Mouse (Mus musculus) embryo, embryonic 11 days (tissue): ENCODE data around the gene Cdc42bpg.

Source experiments
- DNase-seq: peaks from one replicate; pipeline ENCODE4 v3.0.0-alpha.2; 2015

The Cdc42bpg gene

DNA sequence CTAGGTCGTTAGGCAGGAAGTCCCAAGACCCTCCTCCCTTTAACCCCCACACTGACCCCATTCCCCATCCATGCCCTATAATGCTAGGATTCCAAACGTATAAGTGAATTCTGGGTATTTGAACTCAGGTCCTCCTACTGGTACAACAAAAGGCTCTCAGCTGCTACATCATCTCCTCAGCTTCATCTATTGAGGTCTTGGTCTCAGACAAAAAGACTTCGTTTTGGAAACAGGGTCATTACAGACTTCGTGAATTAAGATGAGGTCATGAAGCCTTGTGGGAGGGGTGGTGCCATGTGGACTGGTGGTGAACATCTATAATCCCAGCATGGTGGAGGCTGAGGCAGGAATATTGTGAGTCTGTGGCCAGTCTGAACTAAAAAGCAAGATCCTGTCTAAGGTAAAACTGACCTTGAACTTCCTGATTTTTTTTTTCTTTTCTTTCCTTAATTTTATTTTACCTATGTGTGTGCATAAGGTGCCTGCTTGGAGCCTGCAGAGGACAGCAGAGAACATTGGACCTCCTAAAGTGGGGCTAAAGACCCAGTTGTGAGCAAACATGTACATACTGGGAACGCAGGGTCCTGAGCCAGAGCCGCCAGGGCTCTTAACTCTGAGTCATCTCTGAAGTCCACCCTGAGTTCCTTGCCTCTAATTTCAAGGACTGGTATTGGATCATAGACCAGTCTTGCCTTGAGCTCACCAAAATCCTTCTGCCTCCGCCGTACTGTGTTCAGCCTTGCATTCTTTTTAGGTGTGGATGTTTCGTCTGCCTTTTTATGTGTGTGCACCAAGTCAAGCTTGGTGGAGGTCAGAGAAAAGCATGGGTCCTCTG, 27.7 kb downstream of the Cdc42bpg start:
- peak; percentile 22 for DNase-seq

DNA sequence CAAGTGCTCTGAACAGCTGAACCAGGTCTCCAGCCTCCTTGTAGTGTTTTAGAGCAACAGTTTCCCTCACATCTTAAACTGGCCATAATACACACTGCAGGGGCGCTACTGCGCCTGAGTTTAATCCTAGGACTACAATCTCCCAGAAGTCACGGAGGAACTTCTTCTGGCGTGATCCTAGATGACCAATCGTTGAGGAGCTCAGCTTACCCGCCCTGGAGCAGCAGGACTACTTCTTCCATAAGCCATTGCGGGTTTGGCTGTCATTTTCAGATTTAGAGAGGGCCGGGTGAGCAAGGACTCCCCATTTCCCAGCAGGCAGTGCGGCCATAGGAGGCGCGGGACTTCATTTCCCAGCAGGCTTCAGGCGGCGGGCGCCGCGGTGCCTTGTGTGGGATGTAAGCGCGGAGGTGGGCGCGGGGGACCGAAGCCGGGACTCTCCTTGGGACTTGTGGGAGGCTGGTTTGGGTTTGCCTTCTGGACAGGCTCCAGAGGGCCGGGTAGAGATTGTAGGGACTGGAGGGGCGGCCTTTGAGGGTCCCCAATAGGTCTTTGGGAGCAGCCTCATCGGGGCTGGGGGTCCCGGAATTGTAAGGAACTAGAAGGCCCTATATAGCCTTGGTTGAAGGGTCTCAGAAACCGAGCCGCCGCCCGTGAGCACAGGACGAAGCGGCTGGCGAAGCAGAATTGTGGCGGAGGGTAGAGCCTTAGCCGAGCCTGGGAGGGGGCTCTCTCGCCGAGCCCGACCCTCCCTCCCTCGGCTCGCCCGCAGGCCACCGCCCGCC, 28.6 kb downstream of the Cdc42bpg start, which contains the start of gene Men1:
TSS of gene Men1 (plus strand) at position 307 of the 785 bp plus-strand sequence.
- DNase-seq: peak; percentile 99

DNA sequence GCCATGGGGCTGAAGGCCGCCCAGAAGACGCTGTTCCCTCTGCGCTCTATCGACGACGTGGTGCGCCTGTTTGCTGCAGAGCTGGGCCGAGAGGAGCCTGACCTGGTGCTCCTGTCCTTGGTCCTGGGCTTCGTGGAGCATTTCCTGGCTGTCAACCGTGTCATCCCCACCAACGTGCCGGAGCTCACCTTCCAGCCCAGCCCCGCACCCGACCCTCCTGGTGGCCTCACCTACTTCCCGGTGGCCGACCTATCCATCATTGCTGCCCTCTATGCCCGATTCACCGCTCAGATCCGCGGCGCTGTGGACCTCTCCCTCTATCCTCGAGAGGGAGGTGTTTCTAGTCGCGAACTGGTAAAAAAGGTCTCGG, 29.2 kb downstream of the Cdc42bpg start:
- DNase-seq: peak; percentile 18

DNA sequence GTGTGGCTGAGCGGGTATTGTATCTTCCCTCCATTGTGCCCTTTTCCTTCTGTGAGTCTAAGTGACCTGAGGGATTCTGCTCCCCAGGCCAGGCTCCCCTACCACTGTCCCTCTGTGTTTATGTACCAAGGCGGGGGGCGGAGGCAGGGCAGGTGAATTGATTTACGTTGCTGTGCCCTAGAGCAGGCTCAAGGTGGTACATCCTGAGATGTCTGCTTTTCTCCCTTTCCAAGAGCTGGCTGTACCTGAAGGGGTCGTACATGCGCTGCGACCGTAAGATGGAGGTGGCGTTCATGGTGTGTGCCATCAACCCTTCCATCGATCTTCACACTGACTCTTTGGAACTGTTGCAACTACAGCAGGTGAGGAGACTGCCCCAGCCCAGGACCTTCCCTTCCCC, 30.7 kb downstream of the Cdc42bpg start:
- no peak for DNase-seq

DNA sequence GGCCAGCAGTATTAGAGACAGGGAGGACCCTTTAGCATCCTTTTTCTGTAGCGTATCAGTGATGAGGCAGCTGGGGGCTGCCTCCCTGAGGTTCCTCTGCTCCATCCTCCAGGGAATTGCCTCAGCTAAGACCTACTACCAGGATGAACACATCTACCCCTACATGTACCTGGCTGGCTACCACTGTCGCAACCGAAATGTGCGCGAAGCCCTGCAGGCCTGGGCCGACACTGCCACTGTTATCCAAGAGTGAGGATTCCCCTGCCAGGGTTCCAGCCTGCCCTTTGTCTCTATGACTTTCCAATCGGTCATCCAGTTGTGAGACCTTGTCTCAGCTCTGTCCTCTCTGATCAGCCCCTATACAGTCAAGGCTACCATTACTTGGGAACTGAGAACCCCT, 31.9 kb downstream of the Cdc42bpg start:
- DNase-seq: no peak

DNA sequence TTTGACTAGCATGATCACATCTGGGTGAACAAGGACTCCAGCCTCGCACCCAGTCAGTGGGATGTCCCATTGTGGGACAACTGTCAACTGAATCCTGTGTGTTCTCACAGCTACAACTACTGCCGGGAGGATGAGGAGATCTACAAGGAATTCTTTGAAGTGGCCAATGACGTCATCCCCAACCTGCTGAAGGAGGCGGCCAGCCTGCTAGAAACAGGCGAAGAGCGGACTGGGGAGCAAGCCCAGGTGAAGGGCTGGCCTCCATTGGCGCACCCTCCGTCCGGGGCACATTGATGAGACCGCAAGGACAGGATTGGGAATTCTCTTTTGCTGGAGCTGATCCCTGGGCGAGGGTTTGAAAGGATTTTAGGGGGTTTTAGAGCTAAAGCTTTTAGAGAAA, 32.5 kb downstream of the Cdc42bpg start:
- DNase-seq: no peak

DNA sequence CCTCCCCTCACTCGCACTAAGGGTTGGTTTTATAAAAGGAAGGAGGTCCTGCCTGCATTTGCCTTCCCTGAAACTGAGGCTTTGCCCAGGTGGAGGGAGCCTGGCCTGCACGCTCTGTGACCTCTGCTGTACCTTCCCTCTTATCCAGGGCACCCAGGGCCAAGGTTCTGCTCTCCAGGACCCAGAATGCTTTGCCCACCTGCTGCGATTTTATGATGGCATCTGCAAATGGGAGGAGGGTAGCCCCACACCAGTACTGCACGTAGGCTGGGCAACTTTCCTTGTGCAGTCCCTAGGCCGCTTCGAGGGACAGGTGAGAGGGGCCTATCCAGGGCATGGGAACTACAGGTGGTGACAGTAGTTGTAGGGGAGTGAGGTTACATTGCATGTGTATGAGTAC, 32.9 kb downstream of the Cdc42bpg start:
- no peak for DNase-seq

DNA sequence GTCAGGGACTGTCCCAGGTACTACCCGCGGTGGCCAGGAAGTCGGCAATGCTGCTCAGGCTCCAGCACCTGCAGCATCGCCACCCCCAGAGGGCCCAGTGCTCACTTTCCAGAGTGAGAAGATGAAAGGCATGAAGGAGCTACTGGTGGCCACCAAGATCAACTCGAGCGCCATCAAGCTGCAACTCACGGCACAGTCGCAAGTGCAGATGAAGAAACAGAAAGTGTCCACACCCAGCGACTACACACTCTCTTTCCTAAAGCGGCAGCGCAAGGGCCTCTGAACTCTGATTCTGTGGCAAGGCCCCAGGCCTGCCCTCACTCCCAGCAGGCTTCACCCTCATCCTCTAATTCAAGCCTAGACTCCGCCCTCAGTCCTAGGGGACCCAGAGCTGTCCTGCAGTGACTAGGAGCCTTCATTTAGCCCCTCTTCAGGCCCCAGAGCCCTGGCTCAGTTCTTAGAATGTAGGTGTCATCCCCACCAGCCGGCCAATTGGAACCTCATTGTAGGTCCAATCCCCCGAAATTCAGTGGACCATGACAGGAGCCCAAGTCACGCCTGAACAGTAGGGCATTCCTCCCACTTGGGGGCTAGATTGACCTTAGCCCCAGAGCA, 33.7 kb downstream of the Cdc42bpg start:
- DNase-seq: no peak

DNA sequence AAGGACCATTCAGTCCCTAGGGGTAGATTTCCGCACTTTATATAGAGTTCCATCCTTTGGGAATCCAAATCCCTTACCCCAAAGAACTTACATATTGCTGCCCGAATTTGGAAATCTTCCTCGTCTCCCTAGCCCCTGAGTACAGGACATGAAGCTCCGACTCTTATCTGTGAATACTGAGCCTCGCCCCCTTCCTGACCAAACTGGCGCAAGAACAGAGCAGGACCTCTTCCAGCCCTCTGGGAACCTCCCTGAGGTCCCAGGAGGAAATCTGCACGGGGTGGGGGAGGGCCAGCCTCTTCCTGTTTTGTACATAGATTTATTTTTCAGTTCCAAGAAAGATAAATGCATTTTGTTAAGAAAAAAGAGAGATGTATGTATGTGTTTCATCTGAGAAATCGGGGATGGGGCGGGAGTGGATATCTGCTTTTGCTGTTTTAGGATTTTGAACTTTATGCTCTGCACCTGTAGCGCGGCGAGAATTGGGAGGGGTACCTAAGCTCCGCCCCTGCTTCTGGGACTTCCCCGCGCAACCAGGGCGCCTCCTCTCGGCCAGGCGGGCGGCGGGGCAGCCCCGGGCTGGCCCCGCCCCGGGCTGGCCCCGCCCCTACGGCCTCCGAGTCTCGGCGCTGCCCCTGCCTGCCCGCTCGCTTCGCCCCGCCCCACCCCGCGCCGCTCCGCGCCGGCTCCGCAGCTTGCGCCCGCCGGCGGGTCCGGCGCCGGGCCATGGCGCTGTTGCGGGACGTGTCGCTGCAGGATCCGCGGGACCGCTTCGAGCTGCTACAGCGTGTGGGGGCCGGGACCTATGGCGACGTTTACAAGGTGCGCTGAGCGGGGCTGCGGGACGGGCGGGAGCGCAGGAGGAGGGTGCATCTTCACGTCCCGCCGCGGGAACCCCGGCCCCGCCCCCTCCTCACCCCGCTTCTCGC, 34.5 kb downstream of the Cdc42bpg start, which contains the start of gene Map4k2:
TSS of gene Map4k2 (plus strand) at position 612 of the 929 bp plus-strand sequence.
- peak; percentile 90 for DNase-seq

DNA sequence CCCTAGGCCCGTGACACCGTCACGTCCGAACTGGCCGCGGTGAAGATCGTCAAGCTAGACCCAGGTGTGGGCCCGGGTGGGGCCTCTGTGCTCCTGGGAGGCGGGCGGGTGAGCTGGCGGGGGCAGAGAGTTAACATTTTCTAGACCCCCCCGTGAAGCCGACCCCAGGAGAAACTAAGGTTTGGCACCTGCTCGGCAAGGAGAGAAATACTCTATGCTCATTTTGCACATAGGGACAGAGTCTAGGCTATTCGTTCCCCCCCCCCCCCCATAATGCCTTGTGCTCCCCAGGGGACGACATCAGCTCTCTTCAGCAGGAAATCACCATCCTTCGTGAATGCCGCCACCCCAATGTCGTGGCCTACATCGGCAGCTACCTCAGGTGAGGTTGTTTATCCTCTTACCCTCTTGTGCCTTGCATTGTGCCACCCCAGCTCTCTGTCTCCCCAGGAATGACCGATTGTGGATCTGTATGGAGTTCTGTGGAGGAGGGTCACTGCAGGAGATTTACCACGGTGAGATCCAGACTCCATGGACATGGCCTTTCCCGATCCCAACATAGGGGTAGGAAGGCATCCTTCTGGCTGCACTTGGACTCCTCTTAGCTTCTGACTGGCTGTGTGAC, 35.3 kb downstream of the Cdc42bpg start:
- DNase-seq: no peak

DNA sequence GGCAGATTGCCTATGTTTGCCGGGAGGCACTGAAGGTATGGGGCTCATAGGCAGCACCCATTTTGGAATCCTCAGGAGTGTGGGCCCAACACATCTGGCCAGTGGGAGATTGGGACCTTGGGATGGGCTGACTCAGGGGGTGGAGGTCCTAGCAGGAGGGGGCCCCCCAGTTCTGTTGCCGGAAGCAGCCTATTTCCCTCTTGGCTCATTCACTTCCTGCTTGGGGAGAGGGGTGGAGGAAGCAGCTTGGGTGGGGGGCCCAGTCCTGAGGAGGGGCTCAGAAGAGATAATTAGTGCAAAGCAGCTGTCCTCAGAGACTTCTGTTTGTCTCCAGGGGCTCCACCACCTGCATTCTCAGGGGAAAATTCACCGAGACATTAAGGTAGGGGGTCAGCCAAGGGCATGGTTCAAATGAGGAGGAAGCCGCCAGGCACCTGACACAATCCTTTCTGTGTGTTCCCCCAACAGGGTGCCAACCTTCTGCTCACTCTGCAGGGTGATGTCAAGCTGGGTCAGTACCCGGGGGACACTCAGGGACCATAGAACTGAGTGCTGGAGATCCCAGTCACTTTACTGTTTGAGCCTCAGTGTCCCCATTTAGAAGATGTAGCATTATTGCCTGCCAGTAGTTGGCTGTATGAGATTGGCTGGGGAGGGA, 36.1 kb downstream of the Cdc42bpg start:
- no peak for DNase-seq

DNA sequence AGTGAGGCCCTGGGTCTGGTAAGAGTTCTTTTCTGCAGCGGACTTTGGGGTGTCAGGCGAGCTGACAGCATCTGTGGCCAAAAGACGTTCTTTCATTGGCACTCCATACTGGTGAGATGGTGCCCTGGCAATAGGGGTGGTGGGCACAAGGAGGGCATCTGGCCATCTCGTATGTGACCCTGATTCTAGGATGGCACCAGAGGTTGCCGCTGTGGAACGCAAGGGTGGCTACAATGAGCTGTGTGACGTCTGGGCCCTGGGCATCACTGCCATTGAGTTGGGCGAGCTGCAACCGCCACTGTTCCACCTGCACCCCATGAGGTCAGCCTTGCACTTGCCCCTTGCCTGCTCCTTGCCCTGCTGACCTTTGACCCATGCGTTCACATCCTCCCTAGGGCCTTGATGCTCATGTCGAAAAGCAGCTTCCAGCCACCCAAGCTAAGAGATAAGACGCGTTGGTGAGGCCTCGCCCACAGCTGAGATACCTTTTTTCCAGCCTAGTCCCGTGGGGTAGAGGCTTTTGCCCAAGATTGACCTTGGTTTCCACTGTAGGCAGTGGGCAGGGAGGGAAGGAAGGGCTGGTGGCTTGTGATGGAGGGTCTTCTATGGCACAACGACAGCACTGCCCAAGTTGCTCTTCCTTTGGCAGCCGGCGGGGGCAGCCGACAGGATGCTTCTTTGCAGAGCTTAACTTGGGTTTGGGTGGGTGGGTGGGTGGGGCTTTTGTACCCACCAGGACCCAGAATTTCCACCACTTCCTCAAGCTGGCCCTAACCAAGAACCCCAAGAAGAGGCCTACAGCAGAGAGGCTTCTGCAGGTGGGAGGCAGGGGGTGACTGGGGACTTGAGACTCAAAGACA, 37.0 kb downstream of the Cdc42bpg start:
- DNase-seq: no peak

DNA sequence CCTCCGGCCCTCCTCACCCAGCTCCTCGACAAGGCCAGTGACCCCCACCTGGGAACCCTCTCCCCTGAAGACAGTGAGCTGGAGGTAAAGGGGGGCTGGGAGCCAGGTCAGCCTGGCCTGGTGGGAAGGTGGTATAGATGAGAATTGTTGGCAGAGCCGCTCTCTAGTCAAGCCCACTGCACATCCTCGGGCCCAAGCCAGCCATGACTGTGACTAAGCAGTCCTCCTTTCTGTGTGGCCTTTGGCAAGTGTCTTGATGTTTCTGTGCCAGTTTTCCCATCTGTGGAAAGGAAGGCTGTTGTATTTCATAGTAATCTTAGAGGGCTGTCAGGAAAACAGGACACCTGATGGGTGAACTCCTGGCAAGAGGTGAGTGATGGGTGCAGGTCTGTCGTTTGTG, 37.7 kb downstream of the Cdc42bpg start:
- DNase-seq: no peak

DNA sequence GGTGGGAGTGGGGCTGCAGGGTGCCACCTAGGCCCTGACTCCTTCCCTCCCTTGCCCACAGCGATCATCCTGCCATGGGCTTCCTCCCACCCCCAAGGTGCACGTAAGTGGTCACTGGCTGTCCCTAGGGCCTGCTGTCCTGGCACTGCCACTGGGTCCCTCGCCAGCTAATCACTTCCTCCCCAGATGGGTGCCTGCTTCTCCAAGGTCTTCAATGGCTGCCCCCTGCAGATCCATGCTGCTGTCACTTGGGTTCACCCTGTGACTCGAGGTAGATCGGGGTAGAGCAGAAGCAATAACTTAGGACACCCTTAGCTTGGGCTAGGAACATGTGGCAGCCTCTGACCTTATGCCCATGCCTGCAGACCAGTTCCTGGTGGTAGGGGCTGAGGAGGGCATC, 39.8 kb downstream of the Cdc42bpg start:
- no peak for DNase-seq

DNA sequence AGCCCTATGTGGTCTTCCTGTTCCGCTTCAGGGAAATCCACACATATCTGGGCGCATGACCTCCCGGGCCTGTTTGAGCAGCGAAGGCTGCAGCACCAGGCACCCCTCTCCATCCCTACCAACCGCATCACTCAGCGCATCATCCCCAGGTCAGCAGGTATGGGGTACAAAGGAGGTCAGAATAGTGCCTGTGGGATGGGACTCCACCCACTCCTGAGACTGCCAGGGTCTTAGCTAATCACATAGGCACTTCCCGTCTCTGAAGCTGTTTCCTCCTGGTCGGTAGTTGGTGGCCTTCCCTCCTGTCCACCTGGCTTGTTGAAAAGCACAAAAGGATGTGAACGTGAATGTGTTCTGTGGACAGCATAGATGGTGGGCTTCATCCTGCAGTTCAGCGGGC, 40.4 kb downstream of the Cdc42bpg start:
- DNase-seq: no peak

DNA sequence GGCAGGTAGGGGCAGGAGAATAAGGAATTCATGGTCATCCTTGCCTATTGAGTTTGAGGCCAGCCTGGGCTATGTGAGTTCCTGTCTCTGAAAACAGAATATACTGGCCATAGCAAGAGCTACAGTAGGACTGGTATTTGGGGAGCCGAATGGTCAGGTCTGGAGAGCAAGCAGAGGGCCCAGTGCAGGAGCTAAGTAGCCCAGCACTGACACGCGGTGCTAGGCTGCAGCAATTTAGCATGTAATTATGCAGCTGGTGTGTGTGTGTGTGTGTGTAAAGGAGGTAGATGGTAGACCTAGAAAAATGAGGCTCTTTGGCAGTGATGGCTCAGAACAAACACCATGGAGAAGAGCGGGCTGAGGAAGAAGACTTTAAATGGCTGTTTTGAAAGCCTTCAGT, 41.4 kb downstream of the Cdc42bpg start:
- no peak for DNase-seq

DNA sequence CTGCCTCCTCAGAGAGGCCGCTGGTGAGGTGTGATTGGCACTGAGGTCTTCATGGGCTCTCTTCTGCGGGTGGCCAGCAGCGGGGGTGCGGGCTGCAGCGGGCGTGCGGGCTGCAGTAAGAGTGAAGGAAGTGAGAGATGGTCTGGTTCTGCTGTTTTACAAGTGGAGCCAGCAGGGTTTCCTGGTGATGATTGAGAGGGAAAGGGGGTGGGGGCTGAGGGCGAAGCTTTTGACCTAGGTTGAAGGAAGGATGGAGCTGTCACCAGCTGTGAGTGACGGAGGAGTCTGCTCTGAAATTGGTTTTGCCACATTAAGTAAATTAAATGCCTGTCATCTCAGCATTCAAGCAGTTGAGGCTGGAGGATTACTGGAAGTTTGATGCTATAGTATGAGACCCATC, 42.5 kb downstream of the Cdc42bpg start:
- no peak for DNase-seq

DNA sequence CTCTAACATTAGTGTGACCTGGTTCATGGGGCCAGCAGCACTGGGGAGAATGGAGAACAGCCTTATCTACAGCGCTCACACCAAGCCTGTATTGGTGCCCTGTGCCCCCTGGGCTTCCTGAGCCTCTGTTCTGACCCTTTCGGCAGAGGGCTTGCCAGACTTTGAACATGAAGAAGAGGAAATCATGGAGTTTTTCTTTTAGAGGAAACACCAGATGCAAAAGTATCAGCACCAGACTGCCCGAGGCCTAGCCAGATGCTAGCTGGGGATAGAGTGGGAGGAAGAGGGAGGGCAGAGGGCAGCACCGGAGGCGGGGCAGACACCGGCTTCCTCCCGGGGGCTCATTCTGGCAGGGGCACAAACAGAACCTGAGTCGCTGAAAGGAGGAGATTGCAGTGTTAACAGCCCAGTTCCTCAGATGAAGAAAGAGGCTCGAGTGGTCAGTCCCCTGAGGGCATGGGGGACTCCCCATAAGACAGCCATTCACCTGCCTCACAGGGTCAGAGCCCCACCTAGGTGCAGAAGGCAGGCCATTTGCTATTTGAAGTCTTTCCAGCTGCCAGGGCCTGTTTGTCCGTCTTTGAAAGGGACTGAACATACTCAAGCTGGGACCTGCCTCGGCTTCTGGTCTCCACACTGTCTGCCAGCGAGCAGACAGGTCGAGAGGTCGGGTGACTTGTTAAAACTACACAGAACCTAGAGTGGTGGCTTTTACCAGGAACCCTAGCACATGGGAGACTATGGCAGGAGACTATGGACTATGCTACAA, 43.1 kb downstream of the Cdc42bpg start:
- peak; percentile 56 for DNase-seq

DNA sequence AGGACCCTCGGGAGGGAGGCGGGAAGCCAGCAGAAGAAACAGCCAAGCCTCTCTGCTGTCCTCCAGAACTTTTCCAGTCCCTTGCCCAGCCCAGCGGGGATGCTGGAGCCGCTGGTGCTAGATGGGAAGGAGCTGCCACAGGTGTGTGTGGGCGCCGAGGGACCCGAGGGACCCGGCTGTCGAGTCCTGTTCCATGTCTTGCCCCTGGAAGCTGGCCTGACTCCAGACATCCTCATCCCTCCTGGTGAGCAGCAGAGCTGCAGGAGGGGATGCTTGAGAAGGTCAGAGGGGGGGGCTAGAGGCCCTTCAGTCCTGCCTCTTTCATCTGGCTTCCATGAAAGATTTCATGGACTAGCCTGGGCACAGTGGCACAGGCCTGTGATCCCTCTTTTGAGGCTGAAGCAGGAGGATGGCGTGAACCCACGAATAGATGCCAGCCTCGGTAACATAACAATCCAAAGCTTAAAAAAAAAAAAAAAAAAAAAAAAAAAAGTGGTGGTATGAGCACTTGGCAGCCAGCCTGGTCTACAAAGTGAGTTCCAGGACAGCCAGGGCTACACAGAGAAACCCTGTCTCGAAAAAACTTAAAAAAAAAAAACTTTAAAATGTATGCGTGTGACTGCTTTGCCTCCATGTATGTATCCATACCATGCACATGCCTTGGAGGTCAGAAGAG, 45.3 kb downstream of the Cdc42bpg start:
- DNase-seq: no peak
